Mouse (Mus musculus): Measurements from ENCODE around the gene Olfr1015. TPM values are rescaled to one million over a fixed set of nuclear protein-coding genes. Genes with fewer than 3 reads are reported as not detected.
A peak's percentile ranks its signal among the peaks of the same experiment; 100 is the strongest.

Olfr1015 gene
- polyA plus RNA-seq (2016; fragmentation: Nextera tagmentation; extraction: Ambion mirVana): not detected in 2 replicates

GRCm38 (mm10) chr2:85781717-85782116 is at the start of gene Olfr1015:
TSS of gene Olfr1015 (plus strand) at chr2:85782017.
- no peaks in the 10 kb centered on the region for H3K9me3 ChIP-seq
- ATAC-seq (ENCODE audit: low FRiP score, low read depth): no peak
- H3K4me3 ChIP-seq: no peak within 1 kb of the TSS
- no peak within 1 kb of the TSS for H3K9ac ChIP-seq (replicated peaks)
- no peaks in the 10 kb centered on the region for H3K4me1 ChIP-seq
- no peak within 1 kb of the TSS for H3K4me2 ChIP-seq (replicated peaks)
- H3K27ac ChIP-seq (replicated peaks): no peak within 1 kb of the TSS
- no peaks in the 10 kb centered on the region for H3K27me3 ChIP-seq
- H3K36me3 ChIP-seq: no peaks in the 10 kb centered on the region

GRCm38 (mm10) chr2:85753822-85754221 is 28.0 kb upstream of the Olfr1015 start:
- Histone ChIP-seq H3K4me2 (replicated peaks) (no peak overlapping the region), H3K9ac (replicated peaks) (no peak overlapping the region), H3K4me1 (no peaks in the 10 kb centered on the region), H3K27me3 (no peaks in the 10 kb centered on the region), H3K9me3 (no peaks in the 10 kb centered on the region), H3K27ac (replicated peaks) (no peak overlapping the region), H3K36me3 (no peaks in the 10 kb centered on the region), H3K4me3 (no peak overlapping the region)
- no peak for ATAC-seq (ENCODE audit: low FRiP score, low read depth)
- WGBS: 82% methylated on average over 4 of the region's 4 CpGs

DNA sequence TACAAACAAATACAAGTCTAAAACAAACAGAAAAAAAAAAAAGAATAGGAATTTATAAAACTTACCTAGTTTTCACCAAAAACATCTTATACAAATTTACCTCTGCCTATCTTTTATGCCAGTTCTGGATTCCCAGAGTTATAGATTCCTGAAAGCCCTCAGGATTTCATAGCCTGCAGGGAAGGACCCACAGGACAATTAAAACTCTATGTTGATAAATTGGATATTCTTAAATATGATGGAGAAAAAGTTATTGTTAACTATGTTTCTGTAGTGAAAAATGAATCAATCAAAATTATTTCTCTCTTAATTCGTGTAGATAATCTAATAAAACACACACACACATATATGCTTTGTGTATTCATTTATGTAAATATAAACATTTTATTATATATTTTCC is 19.2 kb upstream of the Olfr1015 start, which contains the start of gene Olfr1012:
Olfr1012 (minus strand) TSS at position 101 of the 400 bp plus-strand sequence.
- Histone ChIP-seq H3K9me3 (no peaks in the 10 kb centered on the region), H3K27ac (replicated peaks) (no peak within 1 kb of the TSS), H3K4me2 (replicated peaks) (no peak within 1 kb of the TSS), H3K4me3 (no peak within 1 kb of the TSS), H3K27me3 (no peaks in the 10 kb centered on the region), H3K4me1 (no peaks in the 10 kb centered on the region), H3K36me3 (no peaks in the 10 kb centered on the region), H3K9ac (replicated peaks) (no peak within 1 kb of the TSS)
- WGBS: 86% methylated on average over 1 of the region's 1 CpGs
- ATAC-seq (ENCODE audit: low FRiP score, low read depth): no peak

DNA sequence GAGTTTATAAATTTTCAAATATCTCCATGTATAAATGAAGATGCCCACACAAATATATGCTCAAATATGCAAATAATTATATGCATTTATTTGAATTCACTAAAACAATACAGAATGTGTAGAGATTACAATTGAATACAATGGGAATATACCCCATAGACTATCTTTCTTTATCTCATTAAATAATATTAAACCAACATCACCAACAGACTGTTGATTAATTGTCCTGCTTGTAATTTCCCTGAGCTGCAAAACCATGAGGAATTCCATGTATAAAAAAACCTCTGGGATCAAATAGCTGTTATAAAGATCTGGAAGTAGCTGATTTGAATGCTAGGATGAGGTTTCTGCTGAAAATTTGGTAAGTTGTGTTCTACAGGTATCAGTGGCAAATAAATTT is 15.0 kb upstream of the Olfr1015 start, which contains the start of gene Olfr1013:
Olfr1013 (plus strand) TSS at position 301 of the 400 bp plus-strand sequence.
- no peaks in the 10 kb centered on the region for H3K36me3 ChIP-seq
- no peak within 1 kb of the TSS for H3K4me2 ChIP-seq (replicated peaks)
- no peak for ATAC-seq (ENCODE audit: low FRiP score, low read depth)
- no peaks in the 10 kb centered on the region for H3K4me1 ChIP-seq
- no peak within 1 kb of the TSS for H3K4me3 ChIP-seq
- no peaks in the 10 kb centered on the region for H3K27me3 ChIP-seq
- H3K27ac ChIP-seq (replicated peaks): no peak within 1 kb of the TSS
- no peaks in the 10 kb centered on the region for H3K9me3 ChIP-seq
- no peak within 1 kb of the TSS for H3K9ac ChIP-seq (replicated peaks)

DNA sequence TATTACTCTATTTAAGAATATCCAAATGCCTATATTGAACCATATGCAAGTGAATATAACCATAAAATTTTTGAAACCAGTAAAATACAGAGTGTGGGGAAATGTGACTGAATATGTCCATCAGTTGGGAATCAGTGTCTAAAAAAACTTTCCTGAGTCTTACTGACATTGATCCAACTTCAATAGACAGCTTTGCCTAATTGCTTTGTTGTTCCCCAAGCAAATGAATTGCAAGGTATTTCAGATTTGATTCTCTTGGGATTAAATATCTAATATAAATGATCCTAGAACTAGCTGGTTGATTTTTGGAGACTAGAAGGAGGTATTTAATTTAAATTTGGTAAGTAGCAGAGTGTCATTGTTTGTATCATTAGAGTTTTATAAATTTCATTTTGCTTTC is 9.4 kb upstream of the Olfr1015 start, which contains the start of gene Olfr1014:
Olfr1014 (plus strand) TSS at position 301 of the 400 bp plus-strand sequence.
- ATAC-seq (ENCODE audit: low FRiP score, low read depth): no peak
- Histone ChIP-seq H3K9ac (replicated peaks) (no peak within 1 kb of the TSS), H3K36me3 (no peaks in the 10 kb centered on the region), H3K9me3 (no peaks in the 10 kb centered on the region), H3K27ac (replicated peaks) (no peak within 1 kb of the TSS), H3K4me3 (no peak within 1 kb of the TSS), H3K4me2 (replicated peaks) (no peak within 1 kb of the TSS), H3K27me3 (no peaks in the 10 kb centered on the region), H3K4me1 (no peaks in the 10 kb centered on the region)

DNA sequence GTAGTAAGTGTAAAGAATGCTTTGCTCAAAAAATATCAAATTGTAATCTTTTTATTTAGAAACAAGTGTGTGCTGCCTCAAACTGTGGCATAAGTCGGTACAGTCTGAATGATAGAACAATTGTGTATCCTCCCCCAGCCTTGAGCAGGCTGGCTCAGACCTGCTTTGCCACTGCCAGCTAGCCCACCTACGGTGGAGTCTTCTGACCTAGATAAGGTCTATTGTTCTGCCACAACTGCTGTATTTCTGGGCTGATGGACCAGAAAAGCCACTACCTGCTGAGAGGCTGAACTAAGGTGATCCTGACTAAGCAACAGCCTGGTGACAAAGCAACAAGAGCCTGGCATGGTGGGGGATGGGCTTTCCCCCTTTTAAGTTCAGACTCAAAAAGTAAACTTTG is 10.5 kb downstream of the Olfr1015 start:
- Histone ChIP-seq H3K4me2 (replicated peaks) (no peak overlapping the region), H3K27ac (replicated peaks) (no peak overlapping the region), H3K4me1 (no peaks in the 10 kb centered on the region), H3K27me3 (no peaks in the 10 kb centered on the region), H3K9me3 (no peaks in the 10 kb centered on the region), H3K4me3 (no peak overlapping the region), H3K9ac (replicated peaks) (no peak overlapping the region), H3K36me3 (no peaks in the 10 kb centered on the region)
- ATAC-seq (ENCODE audit: low FRiP score, low read depth): peak; percentile 27; the same call in 1 of the 2 replicates
- WGBS: 20% methylated on average over 2 of the region's 2 CpGs

GRCm38 (mm10) chr2:85802444-85802843 is 20.6 kb downstream of the Olfr1015 start, which contains the start of gene Olfr1016:
TSS of gene Olfr1016 (minus strand) at chr2:85802544.
- no peaks in the 10 kb centered on the region for H3K27me3 ChIP-seq
- ATAC-seq (ENCODE audit: low FRiP score, low read depth): no peak
- H3K9ac ChIP-seq (replicated peaks): no peak within 1 kb of the TSS
- no peak within 1 kb of the TSS for H3K27ac ChIP-seq (replicated peaks)
- H3K4me2 ChIP-seq (replicated peaks): no peak within 1 kb of the TSS
- no peak within 1 kb of the TSS for H3K4me3 ChIP-seq
- WGBS: 97% methylated on average over 2 of the region's 2 CpGs
- H3K9me3 ChIP-seq: no peaks in the 10 kb centered on the region
- no peaks in the 10 kb centered on the region for H3K36me3 ChIP-seq
- no peaks in the 10 kb centered on the region for H3K4me1 ChIP-seq

- no peaks in the 10 kb centered on the region for H3K27me3 ChIP-seq
- ATAC-seq (ENCODE audit: low FRiP score, low read depth): no peak
- no peak overlapping the region for H3K4me2 ChIP-seq (replicated peaks)
- no peak overlapping the region for H3K27ac ChIP-seq (replicated peaks)
- H3K9ac ChIP-seq (replicated peaks): no peak overlapping the region
- no peak overlapping the region for H3K4me3 ChIP-seq
- no peaks in the 10 kb centered on the region for H3K36me3 ChIP-seq
- WGBS: 85% methylated on average over 4 of the region's 4 CpGs
- H3K9me3 ChIP-seq: no peaks in the 10 kb centered on the region
- no peaks in the 10 kb centered on the region for H3K4me1 ChIP-seq
Measured at GRCm38 (mm10) chr2:85804501-85804900, 22.7 kb downstream of the Olfr1015 start.

DNA sequence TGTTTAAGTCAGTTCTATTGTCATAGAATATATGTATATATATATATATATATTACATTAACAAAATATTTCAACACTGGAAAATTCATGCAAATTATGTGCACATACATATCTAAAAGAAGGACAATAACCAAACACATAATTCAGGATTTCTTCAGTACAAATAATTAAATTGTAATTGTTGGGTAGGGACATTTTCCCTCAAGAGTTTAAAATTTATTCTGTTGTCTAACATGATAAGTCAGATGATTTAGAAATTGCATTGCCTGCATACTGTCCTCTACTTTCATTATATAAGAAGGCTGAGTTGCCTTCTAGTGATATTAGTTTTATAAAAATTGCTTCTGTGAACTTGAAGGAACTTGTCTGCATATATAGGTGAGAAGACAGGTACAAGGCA is 36.4 kb downstream of the Olfr1015 start, which contains the start of gene Olfr1018:
Olfr1018 (plus strand) TSS at position 301 of the 400 bp plus-strand sequence.
- no peak within 1 kb of the TSS for H3K9ac ChIP-seq (replicated peaks)
- no peak within 1 kb of the TSS for H3K4me3 ChIP-seq
- no peak for ATAC-seq (ENCODE audit: low FRiP score, low read depth)
- H3K27ac ChIP-seq (replicated peaks): no peak within 1 kb of the TSS
- no peaks in the 10 kb centered on the region for H3K4me1 ChIP-seq
- H3K36me3 ChIP-seq: no peaks in the 10 kb centered on the region
- no peaks in the 10 kb centered on the region for H3K9me3 ChIP-seq
- H3K27me3 ChIP-seq: no peaks in the 10 kb centered on the region
- no peak within 1 kb of the TSS for H3K4me2 ChIP-seq (replicated peaks)

Other genes starting within 250 kb of the Olfr1015 start
- gene Olfr996, start 202.8 kb upstream of the Olfr1015 start, polyA plus RNA-seq (2016; fragmentation: Nextera tagmentation; extraction: Ambion mirVana): not detected in 2 replicates
- gene Olfr998, start 193.1 kb upstream of the Olfr1015 start, polyA plus RNA-seq (2016; fragmentation: Nextera tagmentation; extraction: Ambion mirVana): not detected in 2 replicates
- gene Olfr1000, start 170.1 kb upstream of the Olfr1015 start, polyA plus RNA-seq (2016; fragmentation: Nextera tagmentation; extraction: Ambion mirVana): not detected in 2 replicates
- not detected in 2 replicates for gene Olfr1002, start 131.3 kb upstream of the Olfr1015 start, polyA plus RNA-seq (2016; fragmentation: Nextera tagmentation; extraction: Ambion mirVana)
- gene Olfr154, start 117.6 kb upstream of the Olfr1015 start, polyA plus RNA-seq (2016; fragmentation: Nextera tagmentation; extraction: Ambion mirVana): not detected in 2 replicates
- gene Olfr1006, start 103.2 kb upstream of the Olfr1015 start, polyA plus RNA-seq (2016; fragmentation: Nextera tagmentation; extraction: Ambion mirVana): not detected in 2 replicates
- gene Olfr1008, start 92.6 kb upstream of the Olfr1015 start, polyA plus RNA-seq (2016; fragmentation: Nextera tagmentation; extraction: Ambion mirVana): not detected in 2 replicates
- not detected in 2 replicates for gene Olfr1009, start 66.6 kb upstream of the Olfr1015 start, polyA plus RNA-seq (2016; fragmentation: Nextera tagmentation; extraction: Ambion mirVana)
- not detected in 2 replicates for gene Olfr1012, start 19.3 kb upstream of the Olfr1015 start, polyA plus RNA-seq (2016; fragmentation: Nextera tagmentation; extraction: Ambion mirVana)
- gene Olfr1013, start 14.9 kb upstream of the Olfr1015 start, polyA plus RNA-seq (2016; fragmentation: Nextera tagmentation; extraction: Ambion mirVana): not detected in 2 replicates
- gene Olfr1014, start 9.3 kb upstream of the Olfr1015 start, polyA plus RNA-seq (2016; fragmentation: Nextera tagmentation; extraction: Ambion mirVana): not detected in 2 replicates
- gene Olfr1016, start 20.5 kb downstream of the Olfr1015 start, polyA plus RNA-seq (2016; fragmentation: Nextera tagmentation; extraction: Ambion mirVana): not detected in 2 replicates
- gene Olfr1018, start 36.5 kb downstream of the Olfr1015 start, polyA plus RNA-seq (2016; fragmentation: Nextera tagmentation; extraction: Ambion mirVana): not detected in 2 replicates
- not detected in 2 replicates for gene Olfr1019, start 63.5 kb downstream of the Olfr1015 start, polyA plus RNA-seq (2016; fragmentation: Nextera tagmentation; extraction: Ambion mirVana)
- not detected in 2 replicates for gene Olfr1020, start 65.0 kb downstream of the Olfr1015 start, polyA plus RNA-seq (2016; fragmentation: Nextera tagmentation; extraction: Ambion mirVana)
- not detected in 2 replicates for gene Olfr1022, start 86.6 kb downstream of the Olfr1015 start, polyA plus RNA-seq (2016; fragmentation: Nextera tagmentation; extraction: Ambion mirVana)
- gene Olfr1023, start 103.6 kb downstream of the Olfr1015 start, polyA plus RNA-seq (2016; fragmentation: Nextera tagmentation; extraction: Ambion mirVana): not detected in 2 replicates
- not detected in 2 replicates for gene Olfr1024, start 123.0 kb downstream of the Olfr1015 start, polyA plus RNA-seq (2016; fragmentation: Nextera tagmentation; extraction: Ambion mirVana)
- gene Olfr1025-ps1, start 133.2 kb downstream of the Olfr1015 start, polyA plus RNA-seq (2016; fragmentation: Nextera tagmentation; extraction: Ambion mirVana): not detected in 2 replicates
- not detected in 2 replicates for gene Olfr1026, start 139.5 kb downstream of the Olfr1015 start, polyA plus RNA-seq (2016; fragmentation: Nextera tagmentation; extraction: Ambion mirVana)
- gene Olfr1028, start 168.4 kb downstream of the Olfr1015 start, polyA plus RNA-seq (2016; fragmentation: Nextera tagmentation; extraction: Ambion mirVana): not detected in 2 replicates
- not detected in 2 replicates for gene Olfr1029, start 191.9 kb downstream of the Olfr1015 start, polyA plus RNA-seq (2016; fragmentation: Nextera tagmentation; extraction: Ambion mirVana)
- not detected in 2 replicates for gene Olfr1030, start 197.3 kb downstream of the Olfr1015 start, polyA plus RNA-seq (2016; fragmentation: Nextera tagmentation; extraction: Ambion mirVana)
- gene Olfr1031, start 208.3 kb downstream of the Olfr1015 start, polyA plus RNA-seq (2016; fragmentation: Nextera tagmentation; extraction: Ambion mirVana): not detected in 2 replicates
- gene Olfr1032, start 223.5 kb downstream of the Olfr1015 start, polyA plus RNA-seq (2016; fragmentation: Nextera tagmentation; extraction: Ambion mirVana): not detected in 2 replicates
- not detected in 2 replicates for gene Olfr1033, start 238.6 kb downstream of the Olfr1015 start, polyA plus RNA-seq (2016; fragmentation: Nextera tagmentation; extraction: Ambion mirVana)

Data from midbrain, embryonic 12.5 days (tissue).